Mouse (Mus musculus) olfactory bulb, adult 2 months (tissue): Measurements from ENCODE around the gene Rapgef6.

ENCODE experiments used
- CTCF ChIP-seq: fragments of 200-500 bp; IDR thresholded peaks from 2 replicates; pipeline ENCODE4 v1.5.1; 2012; ENCODE audit warnings: low read depth, mild to moderate bottlenecking, low read length, moderate library complexity; ENCODE audit not compliant: insufficient read depth
- POLR2A ChIP-seq: fragments of 200-500 bp; IDR thresholded peaks from 2 replicates; pipeline ENCODE4 v1.6.1; 2012; ENCODE audit warnings: mild to moderate bottlenecking, low read depth, low read length, moderate library complexity; ENCODE audit not compliant: insufficient read depth

DNA sequence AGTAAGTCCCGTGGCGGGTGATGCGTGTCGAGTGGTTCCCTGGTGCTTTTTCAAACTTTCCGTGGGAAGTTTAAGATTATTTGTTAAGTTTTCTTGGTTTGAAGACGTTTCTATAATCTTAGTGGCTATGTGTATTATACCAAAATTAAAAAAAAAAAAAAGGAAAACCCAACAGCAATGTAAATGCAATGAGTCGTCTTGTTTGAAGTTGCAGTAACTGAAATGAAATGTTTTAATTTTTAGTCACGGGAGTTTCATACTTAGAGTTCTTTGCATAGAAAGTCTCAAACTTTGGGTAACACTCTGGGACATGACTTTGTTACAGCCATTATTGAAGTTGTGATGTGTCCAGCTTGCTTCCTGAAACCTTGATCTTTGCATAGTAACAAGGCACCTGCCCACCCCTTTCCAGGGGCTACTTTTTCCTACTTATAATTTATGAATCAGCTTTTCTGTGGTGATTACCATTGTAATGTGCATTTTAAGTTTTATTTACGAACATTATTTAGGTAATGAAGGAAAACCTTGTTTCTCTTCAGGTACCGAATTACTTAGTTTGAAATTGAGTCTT is 869 bp downstream of the Rapgef6 start:
- no peak for TF ChIP-seq CTCF
- no peak for TF ChIP-seq POLR2A
